Mouse (Mus musculus): ENCODE results near the gene Dmpk.
A peak's percentile ranks its signal among the peaks of the same experiment; 100 is the strongest.

The Dmpk gene

GRCm38 (mm10) chr7:19075723-19076585, 7.7 kb upstream of the Dmpk start, which contains the start of gene Dmwd:
Gene Dmwd (plus strand): TSS chr7:19076227.
- peak; percentile 94 for DNase-seq

DNA sequence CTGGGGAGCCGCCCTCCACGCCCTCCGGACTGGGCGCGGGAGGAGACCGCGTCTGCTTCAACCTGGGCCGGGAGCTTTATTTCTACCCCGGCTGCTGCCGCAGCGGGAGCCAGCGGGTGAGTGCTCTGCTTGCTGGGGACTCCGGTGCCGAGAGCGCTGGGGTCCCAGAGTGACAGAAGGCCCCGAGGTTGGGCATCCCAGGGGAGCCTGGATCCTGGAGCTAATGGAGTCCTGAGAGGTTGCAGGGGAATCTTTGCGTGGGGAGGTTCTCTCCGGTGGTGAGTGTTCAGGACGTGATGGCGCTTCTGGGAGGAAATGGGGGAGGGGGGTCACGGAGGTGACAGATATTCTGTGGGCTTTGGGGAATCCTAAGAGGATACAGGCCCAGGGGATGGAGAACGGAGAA, 7.1 kb upstream of the Dmpk start:
- DNase-seq: no peak

GRCm38 (mm10) chr7:19077761-19078160, 5.9 kb upstream of the Dmpk start:
- DNase-seq: peak; percentile 75

GRCm38 (mm10) chr7:19078732-19079131, 4.9 kb upstream of the Dmpk start:
- no peak for DNase-seq

GRCm38 (mm10) chr7:19080451-19080950, 3.1 kb upstream of the Dmpk start:
- no peak for DNase-seq

DNA sequence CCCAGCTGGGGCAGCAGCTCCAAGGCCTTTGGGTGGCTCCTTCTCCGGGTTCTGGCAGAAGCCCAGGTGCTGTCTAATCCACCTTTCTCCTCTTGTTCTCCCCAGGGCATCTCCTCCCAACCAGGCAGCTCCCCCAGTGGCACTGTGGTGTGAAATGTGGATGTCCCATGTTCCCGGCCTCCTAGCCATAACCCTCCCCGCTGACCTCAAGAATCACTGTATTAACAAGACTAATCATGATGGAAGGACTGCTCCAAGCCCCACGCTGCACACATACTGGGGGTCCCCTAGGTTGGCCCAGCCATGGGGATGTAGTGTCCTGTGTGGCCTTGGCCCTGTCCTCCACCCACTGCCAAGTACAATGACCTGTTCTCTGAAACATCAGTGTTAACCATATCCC, 1.5 kb upstream of the Dmpk start:
- no peak for DNase-seq

DNA sequence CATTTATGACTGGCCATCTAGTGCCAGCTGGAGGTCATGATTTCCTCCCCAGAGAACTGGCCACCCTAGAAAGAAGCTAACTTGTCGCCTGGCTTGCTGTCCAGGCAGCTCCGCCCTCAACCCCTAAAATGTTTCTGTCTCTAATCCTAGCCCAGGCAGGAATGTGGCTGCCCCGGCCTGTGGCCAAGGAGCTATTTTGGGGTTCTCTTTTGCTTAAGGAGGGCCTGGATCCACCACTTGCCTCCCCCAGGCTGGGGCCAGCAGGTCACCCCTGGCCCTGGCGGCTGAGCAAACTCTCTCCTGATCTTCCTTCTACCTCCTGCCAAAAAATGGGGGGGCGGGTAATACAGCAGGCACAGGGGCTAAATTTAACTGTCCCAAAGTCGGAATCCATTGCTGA, 553 bp upstream of the Dmpk start:
- DNase-seq: no peak

GRCm38 (mm10) chr7:19084277-19084771, 675 bp downstream of the Dmpk start:
- no peak for DNase-seq

DNA sequence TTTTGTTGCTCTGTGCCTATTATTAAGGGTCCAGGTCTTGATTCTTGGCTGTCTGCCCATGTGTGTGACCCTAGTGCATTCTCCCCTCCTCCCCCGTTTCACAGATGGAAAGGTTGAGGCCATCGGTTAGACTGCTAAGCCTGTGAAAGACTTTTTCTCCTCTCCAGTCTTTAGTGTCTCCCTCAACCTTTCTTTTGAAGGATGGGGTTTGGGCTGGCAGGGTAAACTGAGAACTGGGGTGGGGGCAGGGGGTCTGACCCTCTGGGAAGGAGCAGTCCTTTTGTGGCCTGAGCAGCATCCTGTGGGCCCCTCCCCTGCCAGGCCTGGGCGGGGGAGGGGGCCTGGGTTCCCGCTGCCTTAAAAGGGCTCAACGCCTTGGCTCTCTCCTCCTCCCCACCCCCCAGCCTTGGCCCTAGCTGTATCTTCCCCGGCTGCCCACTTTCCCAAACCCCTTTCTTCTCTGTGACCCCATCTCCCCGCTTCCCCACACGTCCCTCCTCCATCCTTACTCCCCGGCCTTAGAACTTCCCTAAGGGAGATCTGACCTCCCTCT, 1.3 kb downstream of the Dmpk start:
- no peak for DNase-seq

DNA sequence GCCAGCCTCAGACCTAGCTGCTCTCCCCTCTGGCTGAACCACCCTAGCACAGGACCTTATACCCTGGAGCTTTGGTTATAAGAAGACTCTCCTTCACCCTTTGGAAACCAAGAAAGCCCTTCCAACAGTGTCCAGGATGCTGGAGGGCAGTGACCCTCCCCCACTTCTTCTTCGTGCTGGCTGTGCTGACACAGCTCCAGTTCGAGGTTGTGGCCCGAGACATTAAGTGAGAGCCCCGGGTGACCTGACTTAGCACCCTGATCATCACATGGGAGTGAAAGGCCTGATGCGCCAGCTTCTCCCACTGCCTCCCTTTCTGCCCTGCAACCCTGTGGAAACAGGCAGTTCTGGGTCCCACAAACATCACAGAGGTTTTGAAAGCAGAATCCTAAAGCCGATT, 1.8 kb downstream of the Dmpk start:
- no peak for DNase-seq

DNA sequence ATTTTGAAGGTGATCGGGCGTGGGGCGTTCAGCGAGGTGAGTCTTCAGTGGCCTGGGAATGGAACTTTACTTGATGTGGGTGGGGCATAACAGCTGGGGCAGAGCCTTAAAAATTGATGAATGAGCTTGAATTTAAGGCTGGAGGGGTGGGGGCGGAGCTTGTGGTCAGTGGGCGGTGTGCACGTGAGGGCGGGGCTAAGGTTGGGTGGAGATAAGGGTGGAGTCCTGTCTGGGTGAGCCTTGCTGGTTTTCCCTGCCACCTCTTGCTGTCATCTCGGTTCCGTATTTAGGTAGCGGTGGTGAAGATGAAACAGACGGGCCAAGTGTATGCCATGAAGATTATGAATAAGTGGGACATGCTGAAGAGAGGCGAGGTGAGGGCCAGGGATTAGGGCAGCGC, 2.4 kb downstream of the Dmpk start:
- DNase-seq: peak; percentile 66

- no peak for DNase-seq
Observed at GRCm38 (mm10) chr7:19086760-19087159, 3.1 kb downstream of the Dmpk start.

GRCm38 (mm10) chr7:19088813-19089212, 5.2 kb downstream of the Dmpk start:
- peak; percentile 89 for DNase-seq

GRCm38 (mm10) chr7:19091913-19092312, 8.3 kb downstream of the Dmpk start:
- DNase-seq: peak; percentile 24

DNA sequence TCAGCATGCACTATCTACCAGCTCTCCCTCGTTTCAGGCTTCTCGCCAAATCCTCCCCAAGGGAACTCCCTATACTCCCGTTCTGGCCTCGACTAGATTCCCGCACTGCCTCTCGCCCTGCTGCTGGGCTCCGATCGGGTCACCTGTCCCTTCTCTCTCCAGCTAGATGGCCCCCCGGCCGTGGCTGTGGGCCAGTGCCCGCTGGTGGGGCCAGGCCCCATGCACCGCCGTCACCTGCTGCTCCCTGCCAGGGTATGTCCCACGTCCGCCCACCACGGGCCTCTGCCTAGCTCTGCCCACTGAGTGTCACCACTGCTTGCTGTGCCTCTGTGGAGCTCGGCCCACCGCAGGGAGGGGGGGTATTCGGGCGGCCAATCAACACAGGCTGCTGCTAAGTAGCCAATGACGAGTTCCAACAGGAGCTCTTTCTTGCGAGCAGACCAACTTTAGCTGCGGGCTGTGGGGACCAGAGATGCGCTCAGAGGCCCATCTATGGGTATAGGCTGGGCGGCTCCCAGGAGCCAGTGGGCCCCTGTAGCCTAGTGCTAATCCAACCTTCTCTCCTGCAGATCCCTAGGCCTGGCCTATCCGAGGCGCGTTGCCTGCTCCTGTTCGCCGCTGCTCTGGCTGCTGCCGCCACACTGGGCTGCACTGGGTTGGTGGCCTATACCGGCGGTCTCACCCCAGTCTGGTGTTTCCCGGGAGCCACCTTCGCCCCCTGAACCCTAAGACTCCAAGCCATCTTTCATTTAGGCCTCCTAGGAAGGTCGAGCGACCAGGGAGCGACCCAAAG, 8.9 kb downstream of the Dmpk start:
- peak; percentile 57 for DNase-seq

DNA sequence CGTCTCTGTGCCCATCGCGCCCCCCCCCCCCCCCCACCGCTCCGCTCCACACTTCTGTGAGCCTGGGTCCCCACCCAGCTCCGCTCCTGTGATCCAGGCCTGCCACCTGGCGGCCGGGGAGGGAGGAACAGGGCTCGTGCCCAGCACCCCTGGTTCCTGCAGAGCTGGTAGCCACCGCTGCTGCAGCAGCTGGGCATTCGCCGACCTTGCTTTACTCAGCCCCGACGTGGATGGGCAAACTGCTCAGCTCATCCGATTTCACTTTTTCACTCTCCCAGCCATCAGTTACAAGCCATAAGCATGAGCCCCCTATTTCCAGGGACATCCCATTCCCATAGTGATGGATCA, 9.5 kb downstream of the Dmpk start:
- DNase-seq: peak; percentile 95

GRCm38 (mm10) chr7:19093537-19094385, 10.1 kb downstream of the Dmpk start:
- peak; percentile 97 for DNase-seq

DNA sequence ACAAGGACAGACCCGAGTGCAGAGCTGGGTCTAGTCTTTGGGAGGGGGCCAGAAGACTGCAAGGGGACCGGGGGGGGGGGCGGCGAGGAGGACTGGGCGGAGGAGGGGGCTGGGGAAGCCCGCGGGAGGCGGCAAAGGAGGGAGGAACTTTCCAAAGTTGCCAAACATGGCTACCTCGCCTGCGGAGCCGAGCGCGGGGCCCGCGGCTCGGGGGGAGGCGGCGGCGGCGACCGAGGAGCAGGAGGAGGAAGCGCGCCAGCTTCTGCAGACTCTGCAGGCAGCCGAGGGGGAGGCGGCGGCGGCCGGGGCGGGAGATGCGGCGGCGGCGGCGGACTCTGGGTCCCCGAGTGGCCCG, 10.8 kb downstream of the Dmpk start, which contains the start of gene Six5:
TSS of gene Six5 (plus strand) at position 124 of the 355 bp plus-strand sequence.
- DNase-seq: peak; percentile 85

GRCm38 (mm10) chr7:19094826-19095750, 11.4 kb downstream of the Dmpk start:
- peak; percentile 67 for DNase-seq

- DNase-seq: peak; percentile 53
Observed at GRCm38 (mm10) chr7:19095751-19096110, 12.1 kb downstream of the Dmpk start.

DNA sequence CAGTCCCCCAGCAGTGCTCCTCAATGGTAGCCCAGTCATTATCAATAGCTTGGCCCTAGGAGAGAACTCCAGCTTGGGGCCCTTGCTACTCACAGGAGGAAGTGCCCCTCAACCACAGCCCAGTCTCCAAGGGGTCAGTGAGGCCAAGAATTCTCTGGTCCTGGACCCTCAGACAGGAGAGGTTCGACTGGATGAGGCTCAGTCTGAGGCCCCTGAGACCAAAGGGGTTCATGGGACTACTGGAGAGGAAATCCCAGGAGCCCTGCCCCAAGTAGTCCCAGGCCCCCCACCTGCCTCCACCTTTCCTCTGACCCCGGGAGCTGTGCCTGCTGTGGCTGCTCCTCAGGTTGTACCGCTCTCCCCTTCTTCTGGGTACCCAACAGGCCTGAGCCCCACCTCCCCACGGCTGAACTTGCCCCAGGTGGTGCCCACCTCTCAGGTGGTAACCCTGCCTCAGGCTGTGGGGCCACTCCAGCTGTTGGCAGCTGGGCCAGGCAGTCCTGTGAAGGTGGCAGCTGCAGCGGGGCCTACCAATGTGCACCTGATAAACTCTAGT, 12.8 kb downstream of the Dmpk start:
- peak; percentile 10 for DNase-seq

Measured in thymus, postnatal 4 days (tissue).